Mouse (Mus musculus): ENCODE results near the gene Gpr158. TPM values are rescaled to one million over a fixed set of nuclear protein-coding genes. Genes with fewer than 3 reads are reported as not detected.

Gpr158 gene
- polyA plus RNA-seq, 1 experiment from 2014 or later, result 0.14 TPM

DNA sequence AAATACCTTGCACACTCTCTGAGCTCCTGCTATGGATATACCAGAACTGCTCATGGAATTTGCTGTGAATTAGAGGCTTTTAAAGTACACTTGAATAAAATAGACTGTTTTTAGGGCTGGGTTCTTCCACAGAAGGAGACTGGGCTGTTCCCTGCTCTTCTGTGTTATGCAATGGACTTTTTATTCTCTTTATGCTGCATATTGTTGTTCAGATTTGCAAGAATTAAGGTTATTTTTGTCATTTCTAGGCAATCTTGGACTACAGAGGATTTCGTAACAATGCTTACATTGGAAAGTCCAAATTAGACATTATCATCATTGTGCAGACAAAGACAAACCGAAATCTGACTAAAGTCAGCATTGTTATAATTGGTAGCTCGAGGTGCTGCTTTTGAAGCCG is 298.4 kb downstream of the Gpr158 start:
- 74% methylated on average over 4 of the region's 4 CpGs for WGBS
- H3K27ac ChIP-seq, result no peak overlapping the region
- no peaks in the 10 kb centered on the region for H3K36me3 ChIP-seq
- no peak overlapping the region for H3K4me3 ChIP-seq
- no peaks in the 10 kb centered on the region for H3K27me3 ChIP-seq
- no peaks in the 10 kb centered on the region for H3K4me1 ChIP-seq
- H3K4me2 ChIP-seq (replicated peaks), result no peak overlapping the region
- H3K9me3 ChIP-seq, result no peaks in the 10 kb centered on the region
- no peak for ATAC-seq (ENCODE audit: insufficient number of reproducible peaks, insufficient read depth, low FRiP score, low TSS enrichment)
- no peak overlapping the region for H3K9ac ChIP-seq

DNA sequence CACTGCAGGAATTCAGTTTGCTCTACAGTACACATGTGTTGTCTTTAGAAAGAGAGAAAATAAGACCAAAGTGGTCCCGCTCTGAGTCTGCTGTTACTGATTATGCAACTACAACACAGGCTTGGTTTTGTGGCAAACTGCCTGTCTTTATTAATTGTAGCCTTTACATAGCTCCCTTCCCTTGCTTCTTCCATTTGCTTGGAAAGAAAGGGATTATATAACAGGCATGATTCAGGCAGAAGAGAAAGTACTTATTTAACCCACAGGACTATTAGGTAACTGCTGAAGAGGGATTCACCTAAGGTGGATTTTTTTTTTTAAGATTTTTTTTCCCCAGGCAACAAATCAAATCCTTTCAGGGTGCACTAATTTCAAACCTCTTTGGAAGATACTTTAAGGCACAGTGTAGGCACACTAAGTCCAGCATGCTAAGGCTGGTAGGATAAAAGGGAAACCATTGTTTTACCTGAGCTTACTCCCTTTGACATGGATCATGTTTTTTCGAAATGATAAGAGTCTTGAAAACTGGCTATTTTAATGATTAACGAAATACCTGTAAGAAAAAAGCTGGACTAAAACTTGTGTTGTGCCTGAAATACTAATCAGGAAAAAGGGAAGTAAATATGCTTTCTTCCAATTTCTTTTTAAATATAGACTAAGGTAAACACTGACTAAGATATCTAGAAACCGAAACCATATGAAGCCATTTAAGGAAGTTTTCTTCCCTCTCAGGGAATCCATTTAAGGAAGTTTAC is 308.9 kb downstream of the Gpr158 start:
- Histone ChIP-seq H3K4me3 (no peak overlapping the region), H3K4me1 (no peaks in the 10 kb centered on the region), H3K27ac (no peak overlapping the region), H3K9ac (no peak overlapping the region), H3K9me3 (no peaks in the 10 kb centered on the region), H3K27me3 (no peaks in the 10 kb centered on the region), H3K4me2 (replicated peaks) (no peak overlapping the region), H3K36me3 (no peaks in the 10 kb centered on the region)
- 83% methylated on average over 4 of the region's 4 CpGs for WGBS
- no peak for ATAC-seq (ENCODE audit: insufficient number of reproducible peaks, insufficient read depth, low FRiP score, low TSS enrichment)

DNA sequence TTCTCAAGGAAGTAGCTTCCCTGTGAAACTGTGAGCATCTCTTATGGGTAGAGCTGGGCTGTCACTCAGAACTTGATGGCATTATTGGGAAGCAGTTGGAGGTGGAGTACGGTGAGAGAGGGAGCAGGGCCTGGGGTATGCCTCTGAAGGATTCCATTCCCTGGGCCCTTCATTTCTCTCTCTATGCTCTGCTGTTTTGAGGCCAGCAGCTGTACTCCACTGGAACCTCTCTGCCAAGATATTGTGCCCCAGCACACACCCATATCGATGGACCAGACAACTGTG is 309.4 kb downstream of the Gpr158 start:
- Histone ChIP-seq H3K9ac (no peak overlapping the region), H3K27me3 (no peaks in the 10 kb centered on the region), H3K36me3 (no peaks in the 10 kb centered on the region), H3K4me1 (no peaks in the 10 kb centered on the region), H3K4me3 (no peak overlapping the region), H3K4me2 (replicated peaks) (no peak overlapping the region), H3K27ac (no peak overlapping the region), H3K9me3 (no peaks in the 10 kb centered on the region)
- 78% methylated on average over 2 of the region's 2 CpGs for WGBS
- ATAC-seq (ENCODE audit: insufficient number of reproducible peaks, insufficient read depth, low FRiP score, low TSS enrichment), result no peak

DNA sequence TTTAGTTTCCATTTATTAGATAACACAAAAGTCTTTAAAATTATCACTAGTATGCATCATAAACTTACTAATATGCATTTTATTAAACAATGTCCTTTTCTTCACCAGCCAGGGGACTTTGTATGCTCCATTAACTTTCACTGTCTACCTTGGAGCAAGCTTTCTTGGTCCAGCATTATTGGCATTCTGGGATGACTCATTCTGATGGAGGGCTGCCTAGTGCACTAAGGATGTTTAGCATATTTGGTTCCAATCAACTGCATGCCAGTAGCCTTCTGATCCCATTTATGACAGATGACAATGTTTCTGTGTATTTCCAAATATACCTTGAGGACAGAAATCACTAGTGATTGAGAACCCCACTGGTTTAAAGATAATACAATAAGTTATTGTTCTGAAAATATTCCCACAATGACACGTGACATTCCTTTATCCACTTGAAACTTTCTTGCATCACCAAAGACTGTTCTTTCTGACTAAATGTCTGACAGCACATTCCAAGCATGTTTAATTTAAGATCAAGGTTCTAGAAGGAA is 313.5 kb downstream of the Gpr158 start:
- Histone ChIP-seq H3K9me3 (no peaks in the 10 kb centered on the region), H3K9ac (no peak overlapping the region), H3K4me3 (no peak overlapping the region), H3K36me3 (no peaks in the 10 kb centered on the region), H3K27ac (no peak overlapping the region), H3K4me1 (no peaks in the 10 kb centered on the region), H3K27me3 (no peaks in the 10 kb centered on the region), H3K4me2 (replicated peaks) (no peak overlapping the region)
- no peak for ATAC-seq (ENCODE audit: insufficient number of reproducible peaks, insufficient read depth, low FRiP score, low TSS enrichment)
- 69% methylated on average over 1 of the region's 1 CpGs for WGBS

DNA sequence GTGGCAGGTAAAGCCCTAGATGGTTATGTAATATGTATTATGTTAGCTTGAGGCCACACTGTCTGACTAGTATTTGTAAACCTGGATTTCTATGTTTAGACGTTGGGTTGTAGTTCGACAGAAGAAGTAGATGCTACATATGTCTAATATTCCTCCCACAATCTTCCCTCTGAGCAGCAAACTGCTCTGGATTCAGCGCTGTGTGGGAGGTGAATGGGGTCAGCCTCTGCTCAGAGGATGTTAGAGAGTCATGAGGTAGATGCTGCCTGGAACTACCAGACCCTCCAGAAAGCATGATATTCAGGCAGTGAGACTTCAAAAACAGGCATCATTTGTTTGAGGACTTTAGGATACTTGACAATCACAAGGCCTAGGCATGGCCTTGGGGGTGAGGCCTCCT is 317.4 kb downstream of the Gpr158 start:
- no peaks in the 10 kb centered on the region for H3K4me1 ChIP-seq
- no peak overlapping the region for H3K4me3 ChIP-seq
- no peak for ATAC-seq (ENCODE audit: insufficient number of reproducible peaks, insufficient read depth, low FRiP score, low TSS enrichment)
- H3K9ac ChIP-seq, result no peak overlapping the region
- no peak overlapping the region for H3K27ac ChIP-seq
- no peak overlapping the region for H3K4me2 ChIP-seq (replicated peaks)
- no peaks in the 10 kb centered on the region for H3K27me3 ChIP-seq
- no peaks in the 10 kb centered on the region for H3K9me3 ChIP-seq
- 85% methylated on average over 3 of the region's 3 CpGs for WGBS
- H3K36me3 ChIP-seq, result no peaks in the 10 kb centered on the region

DNA sequence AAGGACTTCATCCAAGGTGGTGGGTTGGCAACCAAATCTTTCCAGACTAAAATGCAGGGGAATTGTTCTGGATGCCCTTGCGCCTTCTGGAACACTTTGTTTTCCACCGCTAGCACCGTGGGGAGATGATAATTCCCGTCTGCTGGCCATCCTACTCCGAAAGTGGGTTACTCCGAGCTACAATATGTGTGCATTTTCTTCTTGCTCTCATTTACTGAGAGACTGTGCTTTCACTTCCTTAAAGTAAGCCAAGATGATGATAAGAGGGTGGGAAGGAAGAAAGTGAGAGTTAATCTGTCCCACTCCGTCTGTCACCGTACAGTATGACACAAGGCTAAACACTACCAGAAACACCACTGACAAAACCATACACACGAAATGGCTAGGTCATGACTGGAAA is 325.8 kb downstream of the Gpr158 start:
- no peak overlapping the region for H3K4me3 ChIP-seq
- no peak for ATAC-seq (ENCODE audit: insufficient number of reproducible peaks, insufficient read depth, low FRiP score, low TSS enrichment)
- WGBS, result 94% methylated on average over 9 of the region's 9 CpGs
- H3K27ac ChIP-seq, result no peak overlapping the region
- H3K4me1 ChIP-seq, result no peaks in the 10 kb centered on the region
- no peak overlapping the region for H3K9ac ChIP-seq
- 0 out of 2 replicates have a peak, but pooled peaks cover 2% of the 10 kb centered on the region for H3K9me3 ChIP-seq
- H3K4me2 ChIP-seq (replicated peaks), result no peak overlapping the region
- no peaks in the 10 kb centered on the region for H3K27me3 ChIP-seq
- H3K36me3 ChIP-seq, result no peaks in the 10 kb centered on the region

DNA sequence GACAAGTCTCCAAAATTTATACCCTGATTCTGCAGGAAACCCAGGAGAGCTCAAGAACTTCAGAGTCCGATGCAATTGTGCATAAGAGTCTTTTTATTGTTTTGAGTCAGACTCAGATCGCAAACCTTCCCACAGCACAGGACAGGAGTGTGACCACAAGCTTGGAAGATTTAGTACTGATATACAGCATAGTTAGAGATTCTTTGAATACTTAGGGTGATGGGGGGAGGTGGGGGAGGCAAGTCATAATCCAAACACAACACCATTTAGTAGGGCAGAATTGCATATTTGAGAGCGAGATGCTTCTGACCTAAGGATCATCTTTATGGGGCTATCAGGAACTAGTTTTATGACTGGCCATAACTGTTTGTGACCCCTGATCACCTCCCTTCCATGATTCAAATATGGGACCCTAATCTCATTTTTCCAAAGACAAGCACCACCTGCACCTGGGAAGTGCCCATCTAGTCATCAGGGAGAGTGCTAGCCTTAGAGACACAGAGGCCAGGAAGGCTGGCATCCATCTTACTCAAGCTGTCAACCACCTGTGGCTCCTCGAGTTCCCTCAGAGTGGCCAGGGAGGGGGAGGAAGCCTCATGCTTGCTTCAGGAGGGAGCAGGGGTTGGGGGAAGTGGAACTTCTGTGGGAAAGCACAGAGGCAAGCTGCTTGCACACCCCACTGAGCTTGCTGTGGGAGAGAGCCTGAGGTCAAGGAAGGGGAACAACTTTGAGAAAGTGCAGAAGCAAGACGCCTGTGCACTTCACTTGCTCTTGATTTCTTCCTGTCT is 326.7 kb downstream of the Gpr158 start:
- ATAC-seq (ENCODE audit: insufficient number of reproducible peaks, insufficient read depth, low FRiP score, low TSS enrichment), result no peak
- no peak overlapping the region for H3K9ac ChIP-seq
- no peak overlapping the region for H3K4me2 ChIP-seq (replicated peaks)
- H3K27me3 ChIP-seq, result no peaks in the 10 kb centered on the region
- H3K4me1 ChIP-seq, result no peaks in the 10 kb centered on the region
- 80% methylated on average over 5 of the region's 5 CpGs for WGBS
- no peaks in the 10 kb centered on the region for H3K36me3 ChIP-seq
- H3K4me3 ChIP-seq, result no peak overlapping the region
- 0 out of 2 replicates have a peak, but pooled peaks cover 2% of the 10 kb centered on the region for H3K9me3 ChIP-seq
- H3K27ac ChIP-seq, result no peak overlapping the region

DNA sequence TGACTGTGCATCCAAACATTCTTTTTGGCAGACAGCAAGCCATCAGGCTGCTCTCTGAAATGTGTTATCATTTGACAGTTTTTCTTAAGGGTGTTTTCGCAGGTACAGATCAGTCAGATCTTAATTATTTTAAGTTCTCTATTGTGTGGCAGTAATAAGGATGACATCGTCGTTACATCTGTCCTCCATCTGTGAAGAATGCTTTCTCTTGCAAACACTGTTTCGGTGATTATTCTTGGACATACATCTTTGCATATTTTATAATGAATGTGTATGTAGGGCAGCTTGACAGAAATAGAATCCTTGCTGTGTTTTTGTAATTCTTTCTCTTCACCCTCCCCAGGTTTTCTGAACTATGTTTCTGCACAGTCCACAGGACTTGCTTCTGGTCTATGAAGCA is 360.7 kb downstream of the Gpr158 start:
- 92% methylated on average over 4 of the region's 4 CpGs for WGBS
- ATAC-seq (ENCODE audit: insufficient number of reproducible peaks, insufficient read depth, low FRiP score, low TSS enrichment), result no peak
- H3K4me2 ChIP-seq (replicated peaks), result no peak overlapping the region
- H3K4me3 ChIP-seq, result no peak overlapping the region
- no peaks in the 10 kb centered on the region for H3K4me1 ChIP-seq
- H3K36me3 ChIP-seq, result no peaks in the 10 kb centered on the region
- H3K9ac ChIP-seq, result no peak overlapping the region
- H3K27ac ChIP-seq, result no peak overlapping the region
- H3K27me3 ChIP-seq, result no peaks in the 10 kb centered on the region
- H3K9me3 ChIP-seq, result no peaks in the 10 kb centered on the region

DNA sequence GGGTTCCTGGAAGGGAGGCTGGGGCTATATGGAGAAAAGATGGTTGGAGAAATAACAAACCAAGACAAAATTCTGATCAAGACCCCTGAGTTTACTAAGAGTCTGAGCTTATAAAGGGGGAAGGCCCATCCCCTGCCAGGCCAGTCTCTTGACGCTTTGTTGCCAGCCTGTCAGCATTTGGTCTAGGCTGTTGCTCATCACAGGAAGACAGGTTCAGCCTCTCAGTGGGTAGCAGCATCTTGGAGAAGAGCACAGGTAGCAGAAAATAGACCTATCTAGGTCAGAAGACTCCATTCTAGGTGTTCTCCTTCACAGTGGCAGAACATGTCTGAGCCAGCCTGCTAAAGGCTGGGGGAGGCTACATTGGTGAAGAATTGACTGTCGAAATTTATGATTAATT is 416.4 kb downstream of the Gpr158 start:
- H3K9ac ChIP-seq, result no peak overlapping the region
- H3K4me2 ChIP-seq (replicated peaks), result no peak overlapping the region
- no peak overlapping the region for H3K27ac ChIP-seq
- H3K9me3 ChIP-seq, result no peaks in the 10 kb centered on the region
- H3K27me3 ChIP-seq, result no peaks in the 10 kb centered on the region
- 83% methylated on average over 2 of the region's 2 CpGs for WGBS
- no peaks in the 10 kb centered on the region for H3K36me3 ChIP-seq
- ATAC-seq (ENCODE audit: insufficient number of reproducible peaks, insufficient read depth, low FRiP score, low TSS enrichment), result no peak
- H3K4me1 ChIP-seq, result no peaks in the 10 kb centered on the region
- no peak overlapping the region for H3K4me3 ChIP-seq

DNA sequence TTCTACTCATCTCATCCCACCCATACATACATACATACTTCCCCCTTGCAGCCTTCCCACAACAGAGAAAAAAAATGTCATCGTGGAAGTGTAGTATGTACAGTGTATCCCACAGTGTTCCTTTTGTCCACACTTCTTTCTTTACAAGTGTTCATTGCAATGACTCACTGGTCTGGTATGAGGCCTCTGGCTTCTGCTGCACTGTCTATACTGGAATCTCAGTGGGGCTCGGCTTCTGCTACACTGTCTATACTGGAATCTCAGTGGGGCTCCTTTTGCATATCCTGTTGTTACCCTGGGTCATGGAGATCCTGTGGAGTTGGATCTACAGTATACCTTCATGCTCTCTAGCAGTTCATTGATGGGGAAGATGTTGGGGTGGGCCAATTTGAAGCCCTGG is 425.8 kb downstream of the Gpr158 start:
- H3K27ac ChIP-seq, result no peak overlapping the region
- H3K4me3 ChIP-seq, result no peak overlapping the region
- no peak for ATAC-seq (ENCODE audit: insufficient number of reproducible peaks, insufficient read depth, low FRiP score, low TSS enrichment)
- no peak overlapping the region for H3K9ac ChIP-seq
- no peaks in the 10 kb centered on the region for H3K4me1 ChIP-seq
- H3K4me2 ChIP-seq (replicated peaks), result no peak overlapping the region
- WGBS, result 93% methylated on average over 2 of the region's 2 CpGs
- no peaks in the 10 kb centered on the region for H3K9me3 ChIP-seq
- H3K27me3 ChIP-seq, result no peaks in the 10 kb centered on the region
- no peaks in the 10 kb centered on the region for H3K36me3 ChIP-seq

DNA sequence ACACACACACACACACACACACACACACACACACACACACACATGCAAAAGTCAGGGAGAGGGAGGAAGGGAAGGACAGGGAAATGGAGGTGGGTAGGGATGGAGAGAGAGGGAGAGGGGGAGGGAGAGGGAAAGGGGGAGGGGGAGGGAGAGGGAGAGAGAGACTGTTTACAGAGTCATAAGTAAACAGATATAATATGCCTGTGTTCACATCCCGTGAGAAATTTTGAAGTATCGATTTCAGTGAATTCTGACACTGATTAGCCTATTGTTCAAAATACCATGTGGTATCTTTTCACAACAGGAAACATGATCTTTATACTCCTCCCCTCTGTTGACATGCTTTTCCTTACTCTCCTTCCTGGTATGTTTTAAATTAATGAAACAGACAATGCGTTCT is 432.3 kb downstream of the Gpr158 start:
- H3K4me1 ChIP-seq, result no peaks in the 10 kb centered on the region
- H3K27ac ChIP-seq, result no peak overlapping the region
- no peaks in the 10 kb centered on the region for H3K36me3 ChIP-seq
- H3K9me3 ChIP-seq, result no peaks in the 10 kb centered on the region
- no peak overlapping the region for H3K9ac ChIP-seq
- 55% methylated on average over 3 of the region's 3 CpGs for WGBS
- no peak for ATAC-seq (ENCODE audit: insufficient number of reproducible peaks, insufficient read depth, low FRiP score, low TSS enrichment)
- no peak overlapping the region for H3K4me2 ChIP-seq (replicated peaks)
- no peaks in the 10 kb centered on the region for H3K27me3 ChIP-seq
- H3K4me3 ChIP-seq, result no peak overlapping the region

DNA sequence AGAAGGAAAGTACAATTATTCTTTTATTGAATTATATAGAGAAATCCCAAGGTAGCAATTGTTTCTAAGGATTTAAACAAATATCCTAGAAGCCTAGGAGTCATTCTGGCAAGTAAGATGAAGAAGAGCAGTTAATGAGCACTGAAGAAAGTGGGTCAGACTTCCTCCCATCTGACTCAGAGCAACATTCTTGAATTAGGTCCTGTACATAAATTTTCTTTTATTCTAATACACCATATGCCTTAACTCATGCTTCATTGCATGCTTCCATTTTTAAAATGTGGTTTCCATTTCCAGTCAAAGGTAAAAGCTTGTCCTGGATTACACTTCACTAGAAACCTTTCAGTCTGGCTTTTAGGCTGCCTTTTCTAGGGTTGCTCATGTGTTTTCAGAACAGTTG is 432.7 kb downstream of the Gpr158 start:
- Histone ChIP-seq H3K4me3 (no peak overlapping the region), H3K27me3 (no peaks in the 10 kb centered on the region), H3K36me3 (no peaks in the 10 kb centered on the region), H3K4me1 (no peaks in the 10 kb centered on the region), H3K9me3 (no peaks in the 10 kb centered on the region), H3K27ac (no peak overlapping the region), H3K9ac (no peak overlapping the region), H3K4me2 (replicated peaks) (no peak overlapping the region)
- no peak for ATAC-seq (ENCODE audit: insufficient number of reproducible peaks, insufficient read depth, low FRiP score, low TSS enrichment)

Measured in embryonic facial prominence, embryonic 12.5 days (tissue).